Mouse (Mus musculus): ENCODE data around the gene Foxk2. TPM values are rescaled to one million over a fixed set of nuclear protein-coding genes. Genes with fewer than 3 reads are reported as not detected.

Foxk2 gene
- polyA plus RNA-seq, 1 experiment from 2014 or later, result 3.4 TPM

- DNase-seq (ENCODE audit: low spot score), result no peak
- Histone ChIP-seq H3K9me3 (ENCODE audit: control insufficient read depth, low read length) (no peaks in the 10 kb centered on the region), H3K4me1 (replicated peaks; ENCODE audit: control insufficient read depth, insufficient read depth) (peaks cover 6% of the 10 kb centered on the region; the same call in 1 of the 2 replicates), H3K36me3 (ENCODE audit: control insufficient read depth, insufficient read depth, low read length) (peaks cover 14% of the 10 kb centered on the region; the same call in 1 of the 2 replicates), H3K4me2 (replicated peaks; ENCODE audit: low read depth) (peak overlapping the region; percentile 77), H3K27ac (replicated peaks) (peak overlapping the region; percentile 84), H3K9ac (ENCODE audit: low read length) (peak overlapping the region; percentile 63), H3K27me3 (ENCODE audit: control insufficient read depth, insufficient read depth, low read length) (no peaks in the 10 kb centered on the region), H3K4me3 (ENCODE audit: low read depth, low read length) (peak overlapping the region; percentile 57)
- WGBS, result 13% methylated on average over 21 of the region's 21 CpGs
- ATAC-seq (ENCODE audit: low FRiP score, low TSS enrichment), result no peak
- TF ChIP-seq EP300 (optimal IDR thresholded peaks at IDR 0.05), result no peak
- TF ChIP-seq CTCF (IDR thresholded peaks at IDR 0.05; ENCODE audit: low read depth), result no peak
Observed at GRCm38 (mm10) chr11:121228129-121229017, 31.4 kb upstream of the Foxk2 start.

GRCm38 (mm10) chr11:121229018-121229439 is 30.8 kb upstream of the Foxk2 start, which contains the start of gene Cybc1:
TSS of gene Cybc1 (minus strand) at chr11:121229322.
- ATAC-seq (ENCODE audit: low FRiP score, low TSS enrichment), result peak; percentile 85
- H3K4me2 ChIP-seq (replicated peaks; ENCODE audit: low read depth), result peak within 1 kb of the TSS; percentile 77
- peak; percentile 86 for DNase-seq (ENCODE audit: low spot score)
- H3K4me1 ChIP-seq (replicated peaks; ENCODE audit: control insufficient read depth, insufficient read depth), result peaks cover 6% of the 10 kb centered on the region; the same call in 1 of the 2 replicates
- peak within 1 kb of the TSS; percentile 63 for H3K9ac ChIP-seq (ENCODE audit: low read length)
- WGBS, result under 1% methylated on average over 23 of the region's 23 CpGs
- peak within 1 kb of the TSS; percentile 84 for H3K27ac ChIP-seq (replicated peaks)
- peaks cover 11% of the 10 kb centered on the region; the same call in 1 of the 2 replicates for H3K36me3 ChIP-seq (ENCODE audit: control insufficient read depth, insufficient read depth, low read length)
- TF ChIP-seq CTCF (IDR thresholded peaks at IDR 0.05; ENCODE audit: low read depth) (no peak), EP300 (optimal IDR thresholded peaks at IDR 0.05) (no peak)
- H3K4me3 ChIP-seq (ENCODE audit: low read depth, low read length), result peak within 1 kb of the TSS; percentile 57
- H3K27me3 ChIP-seq (ENCODE audit: control insufficient read depth, insufficient read depth, low read length), result no peaks in the 10 kb centered on the region
- H3K9me3 ChIP-seq (ENCODE audit: control insufficient read depth, low read length), result no peaks in the 10 kb centered on the region

GRCm38 (mm10) chr11:121231191-121231590 is 28.6 kb upstream of the Foxk2 start:
- DNase-seq (ENCODE audit: low spot score), result no peak
- Histone ChIP-seq H3K9me3 (ENCODE audit: control insufficient read depth, low read length) (no peaks in the 10 kb centered on the region), H3K27ac (replicated peaks) (no peak overlapping the region), H3K4me3 (ENCODE audit: low read depth, low read length) (no peak overlapping the region), H3K4me1 (replicated peaks; ENCODE audit: control insufficient read depth, insufficient read depth) (peaks cover 4% of the 10 kb centered on the region; the same call in 1 of the 2 replicates), H3K9ac (ENCODE audit: low read length) (no peak overlapping the region), H3K27me3 (ENCODE audit: control insufficient read depth, insufficient read depth, low read length) (no peaks in the 10 kb centered on the region), H3K36me3 (ENCODE audit: control insufficient read depth, insufficient read depth, low read length) (no peaks in the 10 kb centered on the region), H3K4me2 (replicated peaks; ENCODE audit: low read depth) (no peak overlapping the region)
- no peak for ATAC-seq (ENCODE audit: low FRiP score, low TSS enrichment)
- no peak for TF ChIP-seq CTCF (IDR thresholded peaks at IDR 0.05; ENCODE audit: low read depth)
- WGBS, result 69% methylated on average over 4 of the region's 4 CpGs

- no peak overlapping the region for H3K4me2 ChIP-seq (replicated peaks; ENCODE audit: low read depth)
- WGBS, result 47% methylated on average over 4 of the region's 4 CpGs
- H3K27me3 ChIP-seq (ENCODE audit: control insufficient read depth, insufficient read depth, low read length), result no peaks in the 10 kb centered on the region
- H3K36me3 ChIP-seq (ENCODE audit: control insufficient read depth, insufficient read depth, low read length), result no peaks in the 10 kb centered on the region
- DNase-seq (ENCODE audit: low spot score), result no peak
- H3K27ac ChIP-seq (replicated peaks), result no peak overlapping the region; the same call in 1 of the 2 replicates
- no peaks in the 10 kb centered on the region for H3K9me3 ChIP-seq (ENCODE audit: control insufficient read depth, low read length)
- no peak overlapping the region for H3K4me3 ChIP-seq (ENCODE audit: low read depth, low read length)
- no peak for ATAC-seq (ENCODE audit: low FRiP score, low TSS enrichment)
- TF ChIP-seq CTCF (IDR thresholded peaks at IDR 0.05; ENCODE audit: low read depth) (no peak), EP300 (optimal IDR thresholded peaks at IDR 0.05) (no peak)
- peaks cover 4% of the 10 kb centered on the region; the same call in 1 of the 2 replicates for H3K4me1 ChIP-seq (replicated peaks; ENCODE audit: control insufficient read depth, insufficient read depth)
- H3K9ac ChIP-seq (ENCODE audit: low read length), result no peak overlapping the region
Observed at GRCm38 (mm10) chr11:121231628-121232291, 28.0 kb upstream of the Foxk2 start.

- 28% methylated on average over 4 of the region's 4 CpGs for WGBS
- H3K4me1 ChIP-seq (replicated peaks; ENCODE audit: control insufficient read depth, insufficient read depth), result peaks cover 4% of the 10 kb centered on the region; the same call in 1 of the 2 replicates
- no peak for TF ChIP-seq CTCF (IDR thresholded peaks at IDR 0.05; ENCODE audit: low read depth)
- TF ChIP-seq EP300 (optimal IDR thresholded peaks at IDR 0.05), result no peak
- DNase-seq (ENCODE audit: low spot score) (peak; percentile 45), ATAC-seq (ENCODE audit: low FRiP score, low TSS enrichment) (no peak)
- H3K9me3 ChIP-seq (ENCODE audit: control insufficient read depth, low read length), result no peaks in the 10 kb centered on the region
- H3K36me3 ChIP-seq (ENCODE audit: control insufficient read depth, insufficient read depth, low read length), result no peaks in the 10 kb centered on the region
- peak overlapping the region; percentile 30; the same call in 1 of the 2 replicates for H3K27ac ChIP-seq (replicated peaks)
- no peak overlapping the region for H3K4me2 ChIP-seq (replicated peaks; ENCODE audit: low read depth)
- no peak overlapping the region for H3K9ac ChIP-seq (ENCODE audit: low read length)
- H3K4me3 ChIP-seq (ENCODE audit: low read depth, low read length), result no peak overlapping the region
- H3K27me3 ChIP-seq (ENCODE audit: control insufficient read depth, insufficient read depth, low read length), result no peaks in the 10 kb centered on the region
Observed at GRCm38 (mm10) chr11:121232706-121233105, 27.1 kb upstream of the Foxk2 start.

Measured in stomach, postnatal 0 days (tissue).